Mouse (Mus musculus): ENCODE measurements around the gene Wfdc17. TPM values are rescaled to one million over a fixed set of nuclear protein-coding genes. Genes with fewer than 3 reads are reported as not detected.

The Wfdc17 gene
- polyA plus RNA-seq, 1 experiment from 2014 or later: 42.1 TPM

DNA sequence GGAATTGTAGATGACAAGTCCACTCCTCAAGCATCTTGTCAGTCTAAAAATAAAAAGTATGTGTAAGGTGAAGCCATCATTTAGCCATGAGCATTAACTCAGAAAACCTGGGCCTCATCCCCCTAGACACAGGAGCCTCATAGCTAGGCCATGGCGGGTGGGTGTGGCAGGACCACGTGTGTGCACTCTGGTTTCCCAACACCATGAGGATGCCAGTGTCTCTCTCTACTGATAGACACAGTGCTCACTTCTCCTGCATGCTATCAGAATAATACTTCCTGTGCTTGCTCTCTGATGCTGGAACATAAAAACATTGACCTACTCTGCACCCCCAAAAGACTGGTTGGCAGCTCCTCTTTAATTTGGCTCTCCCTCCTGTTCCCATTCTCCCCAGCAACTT is 32.1 kb downstream of the Wfdc17 start:
- Histone ChIP-seq H3K9me3 (ENCODE audit: low read length) (no peaks in the 10 kb centered on the region), H3K36me3 (replicated peaks; ENCODE audit: insufficient read depth, low read length) (no peaks in the 10 kb centered on the region), H3K4me2 (ENCODE audit: low read depth, low read length) (no peak overlapping the region), H3K4me1 (ENCODE audit: insufficient read depth) (peaks cover 12% of the 10 kb centered on the region), H3K27ac (ENCODE audit: low read depth) (no peak overlapping the region), H3K27me3 (ENCODE audit: insufficient read depth, low read length) (no peaks in the 10 kb centered on the region), H3K9ac (replicated peaks) (no peak overlapping the region), H3K4me3 (ENCODE audit: low read depth, low read length) (no peak overlapping the region)
- TF ChIP-seq CTCF (IDR thresholded peaks at IDR 0.05; ENCODE audit: low read depth) (no peak), EP300 (IDR thresholded peaks at IDR 0.05; ENCODE audit: low read depth) (no peak)
- DNase-seq (no peak), ATAC-seq (no peak)
- WGBS (ENCODE audit: insufficient replicate concordance): 45% methylated on average over 2 of the region's 2 CpGs

DNA sequence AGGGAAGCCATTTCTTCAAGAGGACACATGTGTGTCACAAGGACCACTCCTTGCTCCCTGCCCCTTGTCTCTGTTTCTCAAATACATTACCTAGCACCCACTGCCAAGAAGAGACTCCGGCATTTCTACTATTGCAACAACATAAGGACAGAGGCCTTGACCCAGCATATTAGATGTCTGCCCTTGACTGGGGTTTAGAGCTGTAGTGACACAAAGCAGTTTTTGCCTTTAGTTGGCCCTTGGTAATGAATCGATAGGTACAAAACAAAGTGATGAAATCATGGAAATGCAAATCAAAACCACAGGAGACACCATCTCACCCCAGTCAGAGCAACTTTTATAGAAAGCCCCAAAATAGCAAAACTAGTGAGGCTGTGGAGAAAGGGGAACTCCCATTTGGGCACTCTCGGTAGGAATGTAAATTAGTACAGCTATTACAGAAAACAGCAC is 33.3 kb downstream of the Wfdc17 start:
- Histone ChIP-seq H3K4me1 (ENCODE audit: insufficient read depth) (peaks cover 14% of the 10 kb centered on the region), H3K9ac (replicated peaks) (no peak overlapping the region), H3K4me2 (ENCODE audit: low read depth, low read length) (no peak overlapping the region), H3K4me3 (ENCODE audit: low read depth, low read length) (no peak overlapping the region), H3K27ac (ENCODE audit: low read depth) (0 out of 2 replicates have a peak overlapping the region, but pooled peaks have one; percentile 41), H3K36me3 (replicated peaks; ENCODE audit: insufficient read depth, low read length) (no peaks in the 10 kb centered on the region), H3K9me3 (ENCODE audit: low read length) (no peaks in the 10 kb centered on the region), H3K27me3 (ENCODE audit: insufficient read depth, low read length) (no peaks in the 10 kb centered on the region)
- DNase-seq (no peak), ATAC-seq (peak; percentile 16; the same call in 1 of the 2 replicates)
- TF ChIP-seq CTCF (IDR thresholded peaks at IDR 0.05; ENCODE audit: low read depth): no peak
- no peak for TF ChIP-seq EP300 (IDR thresholded peaks at IDR 0.05; ENCODE audit: low read depth)
- 23% methylated on average over 3 of the region's 3 CpGs for WGBS (ENCODE audit: insufficient replicate concordance)

DNA sequence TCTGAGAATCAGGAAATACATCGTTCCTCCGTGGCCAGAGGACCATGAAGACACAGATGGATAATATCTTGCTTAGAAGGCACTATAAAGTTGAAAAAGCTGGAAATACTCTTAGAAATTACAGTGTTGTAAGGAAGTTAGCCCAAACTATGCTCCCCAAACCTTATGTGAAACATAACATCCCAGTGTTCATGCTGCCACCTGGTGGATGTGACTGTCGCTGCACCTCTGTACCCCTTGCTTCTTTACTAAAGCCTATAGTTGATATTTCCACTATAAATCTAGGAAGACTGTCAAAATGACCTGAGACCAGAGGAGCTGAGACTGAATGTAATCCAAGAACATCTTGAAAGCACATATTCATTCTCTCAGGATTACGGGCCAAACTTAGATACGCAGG is 35.5 kb downstream of the Wfdc17 start:
- Histone ChIP-seq H3K27ac (ENCODE audit: low read depth) (no peak overlapping the region), H3K27me3 (ENCODE audit: insufficient read depth, low read length) (no peaks in the 10 kb centered on the region), H3K9ac (replicated peaks) (no peak overlapping the region), H3K4me3 (ENCODE audit: low read depth, low read length) (no peak overlapping the region), H3K4me1 (ENCODE audit: insufficient read depth) (peaks cover 27% of the 10 kb centered on the region), H3K36me3 (replicated peaks; ENCODE audit: insufficient read depth, low read length) (no peaks in the 10 kb centered on the region), H3K9me3 (ENCODE audit: low read length) (no peaks in the 10 kb centered on the region), H3K4me2 (ENCODE audit: low read depth, low read length) (no peak overlapping the region)
- peak; percentile 74 for DNase-seq
- ATAC-seq: no peak
- 22% methylated on average over 5 of the region's 5 CpGs for WGBS (ENCODE audit: insufficient replicate concordance)
- TF ChIP-seq CTCF (IDR thresholded peaks at IDR 0.05; ENCODE audit: low read depth): peak; percentile 90
- no peak for TF ChIP-seq EP300 (IDR thresholded peaks at IDR 0.05; ENCODE audit: low read depth)

DNA sequence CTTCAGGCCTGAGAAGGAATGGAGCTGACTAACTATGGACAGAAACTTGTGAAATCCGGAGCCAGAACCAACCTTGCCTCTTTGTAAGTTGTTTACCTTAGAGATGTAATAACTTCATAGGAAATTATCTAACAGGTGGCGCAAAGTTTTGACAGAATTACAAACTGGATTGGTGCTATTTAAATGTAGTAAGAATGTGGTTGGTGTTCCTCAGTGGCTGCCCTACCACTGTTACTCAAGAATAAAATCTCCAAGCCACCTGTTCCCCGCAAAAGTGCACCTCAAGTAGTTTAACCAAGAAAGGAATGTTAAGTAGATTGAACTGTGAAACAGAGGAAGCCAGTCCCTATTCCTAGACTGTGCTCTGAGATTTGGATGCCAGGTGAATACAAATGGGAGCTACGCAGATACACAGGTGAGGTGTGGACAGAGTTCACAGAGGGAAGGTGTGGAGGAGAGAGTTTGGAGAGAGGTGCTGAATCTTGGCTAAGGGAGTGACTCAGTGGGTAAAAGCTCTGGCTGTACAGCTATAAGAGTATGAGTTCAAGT is 36.7 kb downstream of the Wfdc17 start:
- H3K4me2 ChIP-seq (ENCODE audit: low read depth, low read length): no peak overlapping the region
- H3K9ac ChIP-seq (replicated peaks): no peak overlapping the region
- H3K27ac ChIP-seq (ENCODE audit: low read depth): 0 out of 2 replicates have a peak overlapping the region, but pooled peaks have one; percentile 22
- peaks cover 30% of the 10 kb centered on the region for H3K4me1 ChIP-seq (ENCODE audit: insufficient read depth)
- H3K4me3 ChIP-seq (ENCODE audit: low read depth, low read length): no peak overlapping the region
- WGBS (ENCODE audit: insufficient replicate concordance): 69% methylated on average over 4 of the region's 4 CpGs
- DNase-seq: no peak
- TF ChIP-seq EP300 (IDR thresholded peaks at IDR 0.05; ENCODE audit: low read depth): no peak
- TF ChIP-seq CTCF (IDR thresholded peaks at IDR 0.05; ENCODE audit: low read depth): no peak
- no peaks in the 10 kb centered on the region for H3K9me3 ChIP-seq (ENCODE audit: low read length)
- no peaks in the 10 kb centered on the region for H3K36me3 ChIP-seq (replicated peaks; ENCODE audit: insufficient read depth, low read length)
- H3K27me3 ChIP-seq (ENCODE audit: insufficient read depth, low read length): no peaks in the 10 kb centered on the region
- ATAC-seq: no peak

DNA sequence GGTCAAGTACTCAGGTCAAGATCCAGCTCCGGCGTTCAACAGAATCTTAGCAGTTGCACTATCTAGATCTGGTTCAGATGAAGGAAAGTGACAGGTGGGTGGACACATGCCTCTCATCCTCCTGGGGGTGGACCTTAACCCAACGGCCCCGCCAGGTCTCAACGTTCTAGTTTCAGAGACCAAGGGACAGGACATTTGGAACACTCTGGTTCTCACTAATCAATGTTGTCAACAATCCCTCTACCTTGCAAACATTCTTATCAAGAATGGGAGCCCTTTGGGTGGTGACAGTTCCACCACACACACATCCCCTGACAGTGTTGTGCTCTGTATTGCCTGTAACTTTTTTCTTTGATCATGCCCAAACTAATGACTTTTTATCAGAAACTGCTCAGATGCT is 38.0 kb downstream of the Wfdc17 start:
- 51% methylated on average over 5 of the region's 5 CpGs for WGBS (ENCODE audit: insufficient replicate concordance)
- no peaks in the 10 kb centered on the region for H3K36me3 ChIP-seq (replicated peaks; ENCODE audit: insufficient read depth, low read length)
- TF ChIP-seq CTCF (IDR thresholded peaks at IDR 0.05; ENCODE audit: low read depth): no peak
- no peak for TF ChIP-seq EP300 (IDR thresholded peaks at IDR 0.05; ENCODE audit: low read depth)
- H3K9me3 ChIP-seq (ENCODE audit: low read length): no peaks in the 10 kb centered on the region
- H3K4me3 ChIP-seq (ENCODE audit: low read depth, low read length): no peak overlapping the region
- 0 out of 2 replicates have a peak overlapping the region, but pooled peaks have one; percentile 9 for H3K9ac ChIP-seq (replicated peaks)
- peak overlapping the region; percentile 51 for H3K4me2 ChIP-seq (ENCODE audit: low read depth, low read length)
- DNase-seq: peak; percentile 36
- H3K4me1 ChIP-seq (ENCODE audit: insufficient read depth): peaks cover 30% of the 10 kb centered on the region
- H3K27me3 ChIP-seq (ENCODE audit: insufficient read depth, low read length): no peaks in the 10 kb centered on the region
- peak; percentile 71 for ATAC-seq
- peak overlapping the region; percentile 81; the same call in 1 of the 2 replicates for H3K27ac ChIP-seq (ENCODE audit: low read depth)

DNA sequence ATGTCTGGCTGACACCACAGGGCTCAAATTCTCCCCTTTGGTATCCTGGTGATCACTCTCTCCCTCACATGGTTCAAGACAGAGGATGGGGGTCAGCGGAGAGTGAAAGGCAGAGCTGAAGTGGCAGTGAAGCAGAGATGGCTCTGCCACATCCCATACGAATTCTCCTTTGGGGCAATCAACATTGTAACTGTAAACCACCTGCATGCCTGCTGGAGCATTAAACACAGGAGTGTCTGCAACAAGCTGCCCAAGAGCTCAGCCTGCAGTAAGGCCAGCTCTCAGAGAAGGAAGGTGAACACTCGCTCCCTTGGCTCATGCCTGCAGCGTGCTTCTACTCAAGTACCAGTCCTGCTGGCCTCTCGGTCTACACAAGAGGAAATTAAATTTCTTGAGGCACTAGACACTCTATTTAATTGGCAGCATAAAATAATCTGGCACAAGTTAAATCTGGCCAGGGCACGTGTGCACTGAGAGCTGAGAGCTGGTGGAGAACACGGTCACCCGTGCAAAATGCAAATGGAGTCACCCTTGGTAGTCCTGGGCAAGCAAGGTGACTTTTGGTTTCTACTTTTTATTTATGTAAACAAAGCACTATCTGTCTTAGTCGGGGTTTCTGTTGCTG is 39.1 kb downstream of the Wfdc17 start:
- Histone ChIP-seq H3K9ac (replicated peaks) (no peak overlapping the region), H3K27ac (ENCODE audit: low read depth) (peak overlapping the region; percentile 59), H3K4me3 (ENCODE audit: low read depth, low read length) (no peak overlapping the region), H3K36me3 (replicated peaks; ENCODE audit: insufficient read depth, low read length) (no peaks in the 10 kb centered on the region), H3K27me3 (ENCODE audit: insufficient read depth, low read length) (no peaks in the 10 kb centered on the region), H3K9me3 (ENCODE audit: low read length) (no peaks in the 10 kb centered on the region), H3K4me1 (ENCODE audit: insufficient read depth) (peaks cover 33% of the 10 kb centered on the region), H3K4me2 (ENCODE audit: low read depth, low read length) (peak overlapping the region; percentile 28; the same call in 1 of the 2 replicates)
- TF ChIP-seq EP300 (IDR thresholded peaks at IDR 0.05; ENCODE audit: low read depth): no peak
- TF ChIP-seq CTCF (IDR thresholded peaks at IDR 0.05; ENCODE audit: low read depth): no peak
- ATAC-seq (no peak), DNase-seq (no peak)
- WGBS (ENCODE audit: insufficient replicate concordance): 57% methylated on average over 9 of the region's 9 CpGs
